Mouse (Mus musculus): ENCODE data around the gene B3glct.

DNA sequence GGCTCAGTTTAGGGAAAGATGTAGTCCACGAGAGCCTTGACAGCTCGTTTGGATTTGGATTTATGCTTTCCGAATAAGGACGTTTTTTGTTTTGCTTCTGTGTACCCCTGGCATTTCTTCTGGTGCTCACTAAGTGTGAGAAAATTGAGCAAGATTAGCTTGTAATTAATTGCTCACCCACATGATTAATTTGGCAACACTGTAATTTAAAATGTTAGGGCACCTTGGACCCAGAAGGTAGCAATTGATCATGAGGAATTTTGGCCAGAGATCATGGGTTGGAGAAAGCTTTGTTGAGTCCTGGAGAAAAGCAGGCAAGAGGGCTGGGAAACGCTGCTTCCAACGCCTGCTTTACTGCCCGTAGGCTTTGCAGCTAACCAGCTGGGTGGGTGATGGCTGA lies 1.9 kb downstream of the B3glct start:
- no peak for TF ChIP-seq TCF12 (IDR thresholded peaks at IDR 0.05; ENCODE audit: insufficient read depth, poor library complexity, severe bottlenecking)
- TF ChIP-seq POLR2A (IDR thresholded peaks at IDR 0.05; ENCODE audit: insufficient read length, low read depth) = no peak
- no peak for TF ChIP-seq CEBPB (IDR thresholded peaks at IDR 0.05; ENCODE audit: insufficient read depth, poor library complexity, severe bottlenecking)
- no peak for TF ChIP-seq MYOD1 (IDR thresholded peaks at IDR 0.05; ENCODE audit: control insufficient read depth in 1 of 3, insufficient read length in 2 of 3, low read depth in 2 of 3)
- no peak for TF ChIP-seq MAX (IDR thresholded peaks at IDR 0.05; ENCODE audit: low read depth)
- TF ChIP-seq POLR2AphosphoS2 (IDR thresholded peaks at IDR 0.05; ENCODE audit: insufficient read length, low read depth) = no peak
- no peak for TF ChIP-seq MYOG (IDR thresholded peaks at IDR 0.05; ENCODE audit: control insufficient read depth in 1 of 3, insufficient read depth in 1 of 3, insufficient read length in 2 of 3, low read depth in 2 of 3)

All from myocyte (in vitro differentiated cells).